Mouse (Mus musculus) stomach, embryonic 16.5 days (tissue): ENCODE data around the gene Ermap. TPM values are rescaled to one million over a fixed set of nuclear protein-coding genes. Genes with fewer than 3 reads are reported as not detected.

ENCODE experiments used
- ATAC-seq: fragments of 200-750 bp; cut with Nextera tagmentation; 2 replicates; pipeline ENCODE4 v1.8.0; 2017; ENCODE audit warnings: moderate number of reproducible peaks, moderate TSS enrichment; ENCODE audit not compliant: insufficient read depth, low FRiP score
- H3K27ac ChIP-seq: fragments of 300-500 bp; sonication (generic); 2 replicates; pipeline ENCODE4 v1.5.1; 2014; ENCODE audit warnings: low read length
- H3K27me3 ChIP-seq: fragments of 300-500 bp; sonication (generic); 2 replicates; pipeline ENCODE4 v1.6.1; 2014; ENCODE audit warnings: low read length, control low read depth, mixed read lengths; ENCODE audit not compliant: control insufficient read depth, insufficient read depth
- H3K36me3 ChIP-seq: fragments of 300-500 bp; sonication (generic); 2 replicates; pipeline ENCODE4 v1.6.1; 2014; ENCODE audit warnings: low read length; ENCODE audit not compliant: control insufficient read depth, insufficient read depth
- H3K4me1 ChIP-seq: fragments of 300-500 bp; sonication (generic); 2 replicates; pipeline ENCODE4 v1.6.1; 2014; ENCODE audit warnings: low read length, control low read depth, mixed read lengths; ENCODE audit not compliant: control insufficient read depth, insufficient read depth
- H3K4me2 ChIP-seq: fragments of 300-500 bp; sonication (generic); 2 replicates; pipeline ENCODE4 v1.6.1; 2014; ENCODE audit warnings: low read depth, low read length, mixed read lengths
- H3K4me3 ChIP-seq: fragments of 300-500 bp; sonication (generic); replicated peaks from 2 replicates; pipeline ENCODE4 v1.5.1; 2014; ENCODE audit warnings: mild to moderate bottlenecking, low read length
- H3K9ac ChIP-seq: fragments of 300-500 bp; sonication (generic); 2 replicates; pipeline ENCODE4 v1.6.1; 2014; ENCODE audit warnings: low read length
- H3K9me3 ChIP-seq: fragments of 300-500 bp; sonication (generic); replicated peaks from 2 replicates; pipeline ENCODE4 v1.6.1; 2016; ENCODE audit warnings: low read length, control low read depth; ENCODE audit not compliant: control insufficient read depth
- WGBS: fragments of 180-500 bp; shearing (Covaris S2); extraction: QIAGEN DNeasy Blood & Tissue Kit; methylation state at CpG from one replicate; pipeline ENCODE4 v1.1.7; 2014; 5-methylcytosine and 5-hydroxymethylcytosine counted together
- polyA plus RNA-seq: library from polyadenylated mRNA; unstranded; fragments of >200 nt; fragmentation: Nextera tagmentation; extraction: Ambion mirVana; gene quantifications from 2 replicates; pipeline ENCODE4 v1.2.1, GENCODE M21; 2015

The Ermap gene
- polyA plus RNA-seq, 1 experiment from 2014 or later = 17.0 TPM

DNA sequence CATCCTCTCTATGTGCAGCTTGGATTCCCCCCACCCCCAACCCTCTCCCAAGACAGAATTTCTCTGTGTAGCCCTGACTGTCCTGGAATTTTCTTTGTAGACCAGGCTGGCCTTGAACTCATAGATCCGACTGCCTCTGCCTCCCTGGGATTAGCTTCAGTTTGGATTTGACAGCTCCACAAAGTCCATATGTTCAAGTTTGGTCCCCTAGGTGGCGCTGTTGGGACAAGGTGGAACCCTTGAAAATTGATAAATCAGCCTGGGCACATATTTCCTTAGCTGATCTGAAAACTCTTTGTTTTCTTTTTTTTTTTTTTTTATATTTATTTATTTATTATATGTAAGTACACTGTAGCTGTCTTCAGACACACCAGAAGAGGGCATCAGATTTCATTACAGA lies 32.6 kb downstream of the Ermap start:
- H3K27me3 ChIP-seq = no peaks in the 10 kb centered on the region
- no peak overlapping the region for H3K4me2 ChIP-seq
- 37% methylated on average over 2 of the region's 2 CpGs for WGBS
- no peaks in the 10 kb centered on the region for H3K36me3 ChIP-seq
- no peak overlapping the region for H3K9ac ChIP-seq
- no peak overlapping the region for H3K27ac ChIP-seq
- H3K4me3 ChIP-seq = no peak overlapping the region
- H3K9me3 ChIP-seq = no peaks in the 10 kb centered on the region
- ATAC-seq = no peak
- H3K4me1 ChIP-seq = no peaks in the 10 kb centered on the region

DNA sequence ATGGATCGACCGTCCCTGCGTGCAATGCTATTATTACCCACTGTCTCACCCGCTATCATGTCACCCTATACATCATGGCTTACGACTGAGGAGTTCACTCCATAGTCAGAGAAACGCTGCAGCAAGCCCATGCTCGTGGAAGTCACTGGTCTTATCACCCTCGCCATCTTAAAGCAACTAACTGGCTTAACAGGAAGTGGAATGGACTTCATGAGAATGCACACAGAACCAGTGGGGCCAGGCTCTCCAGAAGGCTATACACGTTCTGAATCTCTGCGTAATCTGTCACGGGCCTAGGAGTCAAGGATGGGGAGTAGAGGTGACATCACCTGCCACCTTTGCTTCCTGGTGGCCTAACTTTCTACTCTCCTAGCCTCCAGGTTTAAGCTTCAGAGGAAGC lies 41.1 kb downstream of the Ermap start:
- no peak overlapping the region for H3K9ac ChIP-seq
- WGBS = 72% methylated on average over 11 of the region's 11 CpGs
- H3K4me2 ChIP-seq = no peak overlapping the region
- H3K27ac ChIP-seq = no peak overlapping the region
- no peak for ATAC-seq
- H3K9me3 ChIP-seq = no peaks in the 10 kb centered on the region
- no peaks in the 10 kb centered on the region for H3K4me1 ChIP-seq
- H3K4me3 ChIP-seq = no peak overlapping the region
- no peaks in the 10 kb centered on the region for H3K36me3 ChIP-seq
- H3K27me3 ChIP-seq = no peaks in the 10 kb centered on the region

DNA sequence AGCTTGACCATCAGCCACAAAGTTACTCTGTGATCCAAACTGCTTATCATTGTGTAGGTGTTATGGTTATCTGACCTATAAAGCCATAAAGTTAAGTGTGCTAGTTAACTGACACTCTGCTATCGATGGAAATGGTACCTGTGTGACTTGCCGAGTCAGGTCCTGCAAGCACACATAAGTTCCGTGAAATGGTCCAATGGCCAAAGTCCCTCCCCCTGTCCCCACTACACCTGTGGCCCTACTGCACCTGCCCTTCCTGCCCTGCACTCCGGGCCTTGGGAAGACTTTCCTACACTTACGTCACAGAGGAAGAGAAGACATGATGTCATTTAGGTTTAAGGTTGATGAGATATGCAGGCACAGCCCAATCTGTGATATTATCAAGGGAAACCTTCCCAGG lies 42.5 kb downstream of the Ermap start:
- ATAC-seq = no peak
- Histone ChIP-seq H3K4me3 (no peak overlapping the region), H3K36me3 (no peaks in the 10 kb centered on the region), H3K9me3 (no peaks in the 10 kb centered on the region), H3K9ac (no peak overlapping the region), H3K27ac (no peak overlapping the region), H3K27me3 (no peaks in the 10 kb centered on the region), H3K4me2 (no peak overlapping the region), H3K4me1 (0 out of 2 replicates have a peak, but pooled peaks cover 3% of the 10 kb centered on the region)
- WGBS = 80% methylated on average over 5 of the region's 5 CpGs

DNA sequence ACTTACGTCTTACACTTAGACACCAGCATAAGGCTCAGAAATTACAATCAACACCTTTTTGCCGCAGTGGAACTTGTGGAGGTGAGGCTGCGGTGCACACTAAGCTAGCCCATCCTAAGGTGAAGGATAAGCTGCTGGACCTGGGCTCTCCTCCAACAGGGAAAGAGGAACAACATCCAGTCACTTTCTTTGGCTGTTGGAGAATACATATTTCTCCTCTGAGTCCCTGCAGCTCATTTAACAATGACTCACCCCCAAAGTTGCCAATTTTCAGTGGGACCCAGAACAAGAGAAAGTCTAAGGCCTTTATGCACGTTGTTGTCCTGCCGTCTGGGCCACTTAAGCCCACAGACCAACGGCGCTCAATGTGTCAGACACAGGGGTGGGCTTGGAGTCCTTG lies 43.0 kb downstream of the Ermap start:
- H3K9ac ChIP-seq = no peak overlapping the region
- WGBS = 81% methylated on average over 7 of the region's 7 CpGs
- no peak for ATAC-seq

GRCm38 (mm10) chr4:119142230-119142871 lies 47.5 kb downstream of the Ermap start:
- Histone ChIP-seq H3K27me3 (no peaks in the 10 kb centered on the region), H3K4me1 (0 out of 2 replicates have a peak, but pooled peaks cover 3% of the 10 kb centered on the region), H3K9ac (peak overlapping the region; percentile 31; the same call in 1 of the 2 replicates), H3K4me3 (peak overlapping the region; percentile 23), H3K27ac (no peak overlapping the region), H3K4me2 (peak overlapping the region; percentile 44), H3K9me3 (no peaks in the 10 kb centered on the region), H3K36me3 (no peaks in the 10 kb centered on the region)
- 30% methylated on average over 24 of the region's 24 CpGs for WGBS
- no peak; the same call in 1 of the 2 replicates for ATAC-seq

More for the DNA sequence above, 43.0 kb downstream of the Ermap start:
- no peak overlapping the region for H3K4me2 ChIP-seq
- H3K27me3 ChIP-seq = no peaks in the 10 kb centered on the region
- no peak overlapping the region for H3K27ac ChIP-seq
- H3K4me1 ChIP-seq = 0 out of 2 replicates have a peak, but pooled peaks cover 3% of the 10 kb centered on the region
- no peaks in the 10 kb centered on the region for H3K9me3 ChIP-seq
- H3K36me3 ChIP-seq = no peaks in the 10 kb centered on the region
- no peak overlapping the region for H3K4me3 ChIP-seq

GRCm38 (mm10) chr4:119141191-119141590 lies 48.6 kb downstream of the Ermap start:
- Histone ChIP-seq H3K9ac (no peak overlapping the region), H3K27ac (no peak overlapping the region), H3K4me2 (no peak overlapping the region), H3K9me3 (no peaks in the 10 kb centered on the region), H3K4me3 (no peak overlapping the region), H3K36me3 (peaks cover 6% of the 10 kb centered on the region; the same call in 1 of the 2 replicates), H3K27me3 (no peaks in the 10 kb centered on the region), H3K4me1 (0 out of 2 replicates have a peak, but pooled peaks cover 3% of the 10 kb centered on the region)
- 0 out of 2 replicates have a peak, but pooled peaks have one; percentile 37 for ATAC-seq
- WGBS = 60% methylated on average over 10 of the region's 10 CpGs

DNA sequence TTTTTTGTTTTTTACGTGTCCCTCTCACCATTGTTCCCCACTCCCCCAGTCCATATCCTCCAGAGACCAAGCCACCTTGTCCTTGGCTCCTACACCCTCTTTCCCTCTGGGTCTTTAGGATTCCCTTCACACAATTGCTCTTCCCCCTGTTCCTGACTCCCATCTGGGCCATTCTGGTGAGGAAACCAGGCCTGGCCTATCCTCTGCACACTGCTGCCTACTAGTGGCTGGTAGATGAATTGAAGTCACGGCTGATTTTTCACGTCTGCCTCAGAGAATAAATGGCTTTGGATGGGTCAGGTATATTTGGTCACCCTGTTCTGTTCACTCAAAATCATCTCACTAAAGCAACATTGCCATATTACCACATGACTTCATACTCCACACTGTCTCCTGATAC lies 49.7 kb downstream of the Ermap start:
- no peaks in the 10 kb centered on the region for H3K27me3 ChIP-seq
- H3K9ac ChIP-seq = no peak overlapping the region
- H3K4me2 ChIP-seq = no peak overlapping the region
- H3K4me1 ChIP-seq = 0 out of 2 replicates have a peak, but pooled peaks cover 3% of the 10 kb centered on the region
- H3K9me3 ChIP-seq = no peaks in the 10 kb centered on the region
- peaks cover 14% of the 10 kb centered on the region for H3K36me3 ChIP-seq
- H3K4me3 ChIP-seq = no peak overlapping the region
- H3K27ac ChIP-seq = no peak overlapping the region
- no peak for ATAC-seq
- WGBS = 56% methylated on average over 3 of the region's 3 CpGs

DNA sequence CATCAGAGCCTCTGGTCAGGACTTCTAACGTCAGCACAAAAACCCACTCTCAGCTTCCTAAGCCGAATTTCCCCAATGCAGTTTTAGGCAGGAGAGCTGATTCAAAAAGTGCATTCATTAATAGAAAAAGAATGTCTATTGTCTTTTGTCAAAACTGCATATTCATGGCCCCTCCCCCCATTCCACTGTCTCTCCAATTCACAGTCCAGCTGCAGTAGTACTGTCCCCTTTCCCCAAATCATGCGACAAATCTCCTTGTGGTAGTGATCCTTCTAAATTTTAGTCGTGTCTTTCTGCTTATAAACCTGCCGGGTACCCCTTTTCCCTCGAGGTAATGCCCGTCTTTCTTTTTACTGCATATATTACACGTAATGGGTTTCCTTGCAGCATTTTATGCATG lies 51.0 kb downstream of the Ermap start:
- Histone ChIP-seq H3K4me2 (peak overlapping the region; percentile 28; the same call in 1 of the 2 replicates), H3K27ac (no peak overlapping the region; the same call in 1 of the 2 replicates), H3K4me1 (0 out of 2 replicates have a peak, but pooled peaks cover 3% of the 10 kb centered on the region), H3K4me3 (no peak overlapping the region), H3K36me3 (peaks cover 20% of the 10 kb centered on the region), H3K27me3 (no peaks in the 10 kb centered on the region), H3K9me3 (no peaks in the 10 kb centered on the region), H3K9ac (no peak overlapping the region)
- WGBS = 62% methylated on average over 8 of the region's 8 CpGs
- ATAC-seq = no peak

DNA sequence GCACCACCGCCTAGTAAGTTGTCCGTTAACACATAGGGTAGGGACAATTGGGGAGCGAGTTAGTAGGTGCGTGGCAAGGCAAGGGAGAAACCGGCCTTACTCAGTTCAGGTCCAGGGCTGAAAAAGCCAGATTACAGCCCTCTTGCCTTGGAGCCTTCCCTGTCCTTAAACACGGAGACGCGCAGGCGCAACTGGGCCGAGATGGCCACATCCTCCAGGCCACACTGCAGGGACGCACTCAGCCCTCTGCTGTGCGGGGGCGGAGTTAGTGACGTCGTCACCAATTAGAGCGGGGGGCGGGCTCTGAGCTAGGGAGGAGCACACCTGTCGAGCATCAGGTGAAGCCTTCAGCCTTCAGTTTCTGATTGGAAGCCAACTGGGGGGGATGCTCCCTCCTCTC lies 51.6 kb downstream of the Ermap start:
- Histone ChIP-seq H3K4me2 (peak overlapping the region; percentile 28), H3K27ac (0 out of 2 replicates have a peak overlapping the region, but pooled peaks have one; percentile 21), H3K4me1 (0 out of 2 replicates have a peak, but pooled peaks cover 3% of the 10 kb centered on the region), H3K27me3 (no peaks in the 10 kb centered on the region), H3K36me3 (peaks cover 23% of the 10 kb centered on the region), H3K9me3 (no peaks in the 10 kb centered on the region), H3K9ac (peak overlapping the region; percentile 44; the same call in 1 of the 2 replicates), H3K4me3 (no peak overlapping the region)
- WGBS = 21% methylated on average over 18 of the region's 18 CpGs
- ATAC-seq = peak; percentile 80
